Mouse (Mus musculus) erythroblast, embryonic 14.5 days (primary cell): ENCODE data around the gene Cd302.

Experiments
- GATA1 ChIP-seq: IDR thresholded peaks from 2 replicates; pipeline ENCODE4 v1.6.1; 2012; ENCODE audit warnings: low read length, inconsistent platforms, mixed read lengths
- TAL1 ChIP-seq: IDR thresholded peaks from 3 replicates; pipeline ENCODE4 v1.6.1; 2012; ENCODE audit warnings: low read length, inconsistent platforms, mixed read lengths

- TF ChIP-seq GATA1, result no peak
- TF ChIP-seq TAL1, result no peak
These were observed 81.3 kb downstream of the Cd302 start for GRCm38 (mm10) chr2:60202900-60203530.
